Mouse (Mus musculus) hindbrain, embryonic 11.5 days (tissue): ENCODE data around the gene Clk3. TPM values are rescaled to one million over a fixed set of nuclear protein-coding genes. Genes with fewer than 3 reads are reported as not detected.

Experiments
- ATAC-seq: fragments of 200-750 bp; cut with Nextera tagmentation; 2 replicates; pipeline ENCODE4 v1.8.0; 2017; ENCODE audit warnings: mild to moderate bottlenecking, moderate TSS enrichment, moderate library complexity; ENCODE audit not compliant: low FRiP score
- DNase-seq: peaks from one replicate; pipeline ENCODE4 v3.0.0-alpha.2; 2015; ENCODE audit warnings: low spot score
- H3K27ac ChIP-seq: fragments of 300-500 bp; sonication (generic); 2 replicates; pipeline ENCODE4 v1.5.1; 2014; ENCODE audit warnings: mild to moderate bottlenecking, low read depth, low read length
- H3K27me3 ChIP-seq: fragments of 300-500 bp; sonication (generic); 2 replicates; pipeline ENCODE4 v1.6.1; 2014; ENCODE audit warnings: mild to moderate bottlenecking, low read length, moderate library complexity, mixed read lengths; ENCODE audit not compliant: control insufficient read depth, insufficient read depth
- H3K36me3 ChIP-seq: fragments of 300-500 bp; sonication (generic); 2 replicates; pipeline ENCODE4 v1.6.1; 2014; ENCODE audit warnings: mild to moderate bottlenecking, low read length, moderate library complexity, mixed read lengths; ENCODE audit not compliant: control insufficient read depth, insufficient read depth
- H3K4me1 ChIP-seq: fragments of 300-500 bp; sonication (generic); replicated peaks from 2 replicates; pipeline ENCODE4 v1.6.1; 2014; ENCODE audit warnings: low read length, mixed read lengths; ENCODE audit not compliant: control insufficient read depth, insufficient read depth
- H3K4me2 ChIP-seq: fragments of 300-500 bp; sonication (generic); replicated peaks from 2 replicates; pipeline ENCODE4 v1.6.1; 2014; ENCODE audit warnings: mild to moderate bottlenecking, low read depth, low read length
- H3K4me3 ChIP-seq: fragments of 300-500 bp; sonication (generic); 2 replicates; pipeline ENCODE4 v1.5.1; 2014; ENCODE audit warnings: low read depth, low read length
- H3K9ac ChIP-seq: fragments of 300-500 bp; sonication (generic); 2 replicates; pipeline ENCODE4 v1.6.1; 2014; ENCODE audit warnings: low read depth, low read length
- H3K9me3 ChIP-seq: fragments of 300-500 bp; sonication (generic); 2 replicates; pipeline ENCODE4 v1.6.1; 2016; ENCODE audit warnings: low read length; ENCODE audit not compliant: control insufficient read depth
- WGBS: fragments of 180-500 bp; shearing (Covaris S2); extraction: QIAGEN DNeasy Blood & Tissue Kit; methylation state at CpG from one replicate; pipeline ENCODE4 v1.1.7; 2014; 5-methylcytosine and 5-hydroxymethylcytosine counted together
- polyA plus RNA-seq: library from polyadenylated mRNA; unstranded; fragments of >200 nt; fragmentation: Nextera tagmentation; extraction: Ambion mirVana; gene quantifications from 2 replicates; pipeline ENCODE4 v1.2.1, GENCODE M21; 2014

Clk3 gene
- polyA plus RNA-seq, 1 experiment from 2014 or later = 91.4 TPM

- whole genome bisulfite sequencing = 91% methylated on average over 7 of the region's 7 CpGs
- DNase-seq (no peak), ATAC-seq (no peak)
- Histone ChIP-seq H3K4me1 (no peaks in the 10 kb centered on the region), H3K36me3 (peaks cover 32% of the 10 kb centered on the region), H3K27ac (no peak overlapping the region), H3K27me3 (no peaks in the 10 kb centered on the region), H3K9me3 (no peaks in the 10 kb centered on the region), H3K4me2 (no peak overlapping the region), H3K4me3 (no peak overlapping the region), H3K9ac (no peak overlapping the region)
These were observed 14.8 kb downstream of the Clk3 start for GRCm38 (mm10) chr9:57750901-57751300.

GRCm38 (mm10) chr9:57748831-57749230 lies 16.8 kb downstream of the Clk3 start:
- Histone ChIP-seq H3K36me3 (peaks cover 23% of the 10 kb centered on the region; the same call in 1 of the 2 replicates), H3K27me3 (no peaks in the 10 kb centered on the region), H3K9me3 (no peaks in the 10 kb centered on the region), H3K4me1 (no peaks in the 10 kb centered on the region), H3K9ac (no peak overlapping the region), H3K27ac (no peak overlapping the region), H3K4me3 (no peak overlapping the region), H3K4me2 (no peak overlapping the region)
- ATAC-seq = no peak
- 83% methylated on average over 1 of the region's 1 CpGs for WGBS
- DNase-seq = no peak

GRCm38 (mm10) chr9:57748137-57748536 lies 17.5 kb downstream of the Clk3 start:
- WGBS = 91% methylated on average over 6 of the region's 6 CpGs
- Histone ChIP-seq H3K4me3 (no peak overlapping the region), H3K27me3 (no peaks in the 10 kb centered on the region), H3K9ac (no peak overlapping the region), H3K27ac (no peak overlapping the region), H3K4me1 (no peaks in the 10 kb centered on the region), H3K4me2 (no peak overlapping the region), H3K36me3 (peaks cover 18% of the 10 kb centered on the region; the same call in 1 of the 2 replicates), H3K9me3 (no peaks in the 10 kb centered on the region)
- DNase-seq (no peak), ATAC-seq (no peak)

GRCm38 (mm10) chr9:57747067-57747466 lies 18.6 kb downstream of the Clk3 start:
- H3K4me1 ChIP-seq = no peaks in the 10 kb centered on the region
- H3K27me3 ChIP-seq = no peaks in the 10 kb centered on the region
- no peaks in the 10 kb centered on the region for H3K9me3 ChIP-seq
- no peak overlapping the region for H3K27ac ChIP-seq
- H3K4me3 ChIP-seq = no peak overlapping the region
- 83% methylated on average over 1 of the region's 1 CpGs for WGBS
- H3K36me3 ChIP-seq = peaks cover 14% of the 10 kb centered on the region; the same call in 1 of the 2 replicates
- DNase-seq (no peak), ATAC-seq (no peak)
- no peak overlapping the region for H3K9ac ChIP-seq
- H3K4me2 ChIP-seq = no peak overlapping the region

GRCm38 (mm10) chr9:57744462-57745091 lies 21.1 kb downstream of the Clk3 start:
- WGBS = 78% methylated on average over 3 of the region's 3 CpGs
- Histone ChIP-seq H3K9ac (no peak overlapping the region), H3K36me3 (no peaks in the 10 kb centered on the region; the same call in 1 of the 2 replicates), H3K9me3 (no peaks in the 10 kb centered on the region), H3K27ac (no peak overlapping the region), H3K4me3 (no peak overlapping the region), H3K27me3 (no peaks in the 10 kb centered on the region), H3K4me2 (no peak overlapping the region), H3K4me1 (no peaks in the 10 kb centered on the region)
- ATAC-seq (no peak), DNase-seq (peak; percentile 70)

- Histone ChIP-seq H3K27ac (no peak overlapping the region), H3K4me2 (no peak overlapping the region), H3K9ac (no peak overlapping the region), H3K4me3 (no peak overlapping the region), H3K36me3 (no peaks in the 10 kb centered on the region), H3K9me3 (no peaks in the 10 kb centered on the region), H3K4me1 (no peaks in the 10 kb centered on the region), H3K27me3 (no peaks in the 10 kb centered on the region)
- DNase-seq = no peak
- no peak for ATAC-seq
- 89% methylated on average over 5 of the region's 5 CpGs for WGBS
These were observed 25.8 kb downstream of the Clk3 start for GRCm38 (mm10) chr9:57739863-57740262.

GRCm38 (mm10) chr9:57733606-57734005 lies 32.1 kb downstream of the Clk3 start:
- Histone ChIP-seq H3K4me3 (no peak overlapping the region), H3K27ac (no peak overlapping the region), H3K4me1 (no peaks in the 10 kb centered on the region), H3K27me3 (no peaks in the 10 kb centered on the region), H3K36me3 (no peaks in the 10 kb centered on the region), H3K4me2 (no peak overlapping the region), H3K9me3 (no peaks in the 10 kb centered on the region), H3K9ac (no peak overlapping the region)
- WGBS = 95% methylated on average over 6 of the region's 6 CpGs
- DNase-seq (no peak), ATAC-seq (no peak)

GRCm38 (mm10) chr9:57728312-57728711 lies 37.3 kb downstream of the Clk3 start:
- H3K4me3 ChIP-seq = no peak overlapping the region
- DNase-seq (no peak), ATAC-seq (no peak)
- no peaks in the 10 kb centered on the region for H3K9me3 ChIP-seq
- WGBS = 86% methylated on average over 1 of the region's 1 CpGs
- no peaks in the 10 kb centered on the region for H3K4me1 ChIP-seq
- H3K27ac ChIP-seq = no peak overlapping the region
- no peak overlapping the region for H3K4me2 ChIP-seq
- no peak overlapping the region for H3K9ac ChIP-seq
- H3K36me3 ChIP-seq = 0 out of 2 replicates have a peak, but pooled peaks cover 3% of the 10 kb centered on the region
- no peaks in the 10 kb centered on the region for H3K27me3 ChIP-seq

- H3K4me3 ChIP-seq = no peak overlapping the region
- no peak overlapping the region for H3K27ac ChIP-seq
- no peak for ATAC-seq
- H3K9me3 ChIP-seq = no peaks in the 10 kb centered on the region
- no peak overlapping the region for H3K9ac ChIP-seq
- 0 out of 2 replicates have a peak, but pooled peaks cover 3% of the 10 kb centered on the region for H3K36me3 ChIP-seq
- H3K27me3 ChIP-seq = no peaks in the 10 kb centered on the region
- DNase-seq = no peak
- no peak overlapping the region for H3K4me2 ChIP-seq
- WGBS = 98% methylated on average over 3 of the region's 3 CpGs
- no peaks in the 10 kb centered on the region for H3K4me1 ChIP-seq
These were observed 41.0 kb downstream of the Clk3 start for GRCm38 (mm10) chr9:57724701-57725100.
